Mouse (Mus musculus): ENCODE results near the gene Mgll. TPM values are rescaled to one million over a fixed set of nuclear protein-coding genes. Genes with fewer than 3 reads are reported as not detected.

The Mgll gene
- polyA plus RNA-seq, 1 experiment from 2014 or later, result 51.3 TPM

GRCm38 (mm10) chr6:88772041-88772440 lies 47.8 kb downstream of the Mgll start:
- no peak overlapping the region for H3K4me2 ChIP-seq (replicated peaks)
- 86% methylated on average over 13 of the region's 13 CpGs for WGBS
- ATAC-seq (ENCODE audit: low FRiP score) (no peak), DNase-seq (ENCODE audit: low spot score) (no peak)
- H3K4me1 ChIP-seq (replicated peaks; ENCODE audit: control insufficient read depth, insufficient read depth, low read length), result no peaks in the 10 kb centered on the region
- H3K9me3 ChIP-seq (ENCODE audit: control insufficient read depth, low read length), result no peaks in the 10 kb centered on the region
- no peaks in the 10 kb centered on the region for H3K36me3 ChIP-seq (replicated peaks; ENCODE audit: control insufficient read depth, insufficient read depth)
- H3K9ac ChIP-seq, result no peak overlapping the region
- no peak overlapping the region for H3K27ac ChIP-seq
- no peaks in the 10 kb centered on the region for H3K27me3 ChIP-seq (ENCODE audit: control insufficient read depth, insufficient read depth, low read length)
- H3K4me3 ChIP-seq (replicated peaks; ENCODE audit: low read length), result no peak overlapping the region

- no peaks in the 10 kb centered on the region for H3K36me3 ChIP-seq (replicated peaks; ENCODE audit: control insufficient read depth, insufficient read depth)
- ATAC-seq (ENCODE audit: low FRiP score), result no peak
- 86% methylated on average over 9 of the region's 9 CpGs for whole genome bisulfite sequencing
Observed at GRCm38 (mm10) chr6:88774055-88774454, 49.8 kb downstream of the Mgll start.

GRCm38 (mm10) chr6:88775267-88775666 lies 51.1 kb downstream of the Mgll start:
- ATAC-seq (ENCODE audit: low FRiP score), result no peak
- H3K9ac ChIP-seq, result no peak overlapping the region
- no peaks in the 10 kb centered on the region for H3K9me3 ChIP-seq (ENCODE audit: control insufficient read depth, low read length)
- H3K27ac ChIP-seq, result no peak overlapping the region
- 72% methylated on average over 14 of the region's 14 CpGs for WGBS
- H3K4me1 ChIP-seq (replicated peaks; ENCODE audit: control insufficient read depth, insufficient read depth, low read length), result peaks cover 5% of the 10 kb centered on the region; the same call in 1 of the 2 replicates
- H3K4me3 ChIP-seq (replicated peaks; ENCODE audit: low read length), result no peak overlapping the region
- DNase-seq (ENCODE audit: low spot score), result no peak
- H3K36me3 ChIP-seq (replicated peaks; ENCODE audit: control insufficient read depth, insufficient read depth), result no peaks in the 10 kb centered on the region
- H3K27me3 ChIP-seq (ENCODE audit: control insufficient read depth, insufficient read depth, low read length), result no peaks in the 10 kb centered on the region
- no peak overlapping the region for H3K4me2 ChIP-seq (replicated peaks)

More at GRCm38 (mm10) chr6:88774055-88774454, 49.8 kb downstream of the Mgll start:
- Histone ChIP-seq H3K27me3 (ENCODE audit: control insufficient read depth, insufficient read depth, low read length) (no peaks in the 10 kb centered on the region), H3K4me3 (replicated peaks; ENCODE audit: low read length) (no peak overlapping the region), H3K27ac (no peak overlapping the region), H3K9ac (no peak overlapping the region), H3K9me3 (ENCODE audit: control insufficient read depth, low read length) (no peaks in the 10 kb centered on the region), H3K4me2 (replicated peaks) (no peak overlapping the region), H3K4me1 (replicated peaks; ENCODE audit: control insufficient read depth, insufficient read depth, low read length) (peaks cover 5% of the 10 kb centered on the region; the same call in 1 of the 2 replicates)
- no peak for DNase-seq (ENCODE audit: low spot score)

GRCm38 (mm10) chr6:88776336-88776923 lies 52.2 kb downstream of the Mgll start:
- H3K27me3 ChIP-seq (ENCODE audit: control insufficient read depth, insufficient read depth, low read length), result no peaks in the 10 kb centered on the region
- no peak overlapping the region for H3K4me3 ChIP-seq (replicated peaks; ENCODE audit: low read length)
- no peak overlapping the region for H3K4me2 ChIP-seq (replicated peaks)
- H3K4me1 ChIP-seq (replicated peaks; ENCODE audit: control insufficient read depth, insufficient read depth, low read length), result peaks cover 5% of the 10 kb centered on the region; the same call in 1 of the 2 replicates
- H3K9me3 ChIP-seq (ENCODE audit: control insufficient read depth, low read length), result no peaks in the 10 kb centered on the region
- WGBS, result 69% methylated on average over 13 of the region's 13 CpGs
- ATAC-seq (ENCODE audit: low FRiP score), result no peak; the same call in 1 of the 2 replicates
- no peak for DNase-seq (ENCODE audit: low spot score)
- H3K36me3 ChIP-seq (replicated peaks; ENCODE audit: control insufficient read depth, insufficient read depth), result no peaks in the 10 kb centered on the region
- no peak overlapping the region for H3K27ac ChIP-seq
- H3K9ac ChIP-seq, result no peak overlapping the region

GRCm38 (mm10) chr6:88776964-88777363 lies 52.8 kb downstream of the Mgll start:
- no peak for DNase-seq (ENCODE audit: low spot score)
- Histone ChIP-seq H3K4me2 (replicated peaks) (no peak overlapping the region), H3K27ac (no peak overlapping the region), H3K4me3 (replicated peaks; ENCODE audit: low read length) (no peak overlapping the region), H3K36me3 (replicated peaks; ENCODE audit: control insufficient read depth, insufficient read depth) (no peaks in the 10 kb centered on the region), H3K27me3 (ENCODE audit: control insufficient read depth, insufficient read depth, low read length) (0 out of 2 replicates have a peak, but pooled peaks cover under 1% of the 10 kb centered on the region), H3K4me1 (replicated peaks; ENCODE audit: control insufficient read depth, insufficient read depth, low read length) (peaks cover 5% of the 10 kb centered on the region; the same call in 1 of the 2 replicates), H3K9me3 (ENCODE audit: control insufficient read depth, low read length) (no peaks in the 10 kb centered on the region), H3K9ac (no peak overlapping the region)
- no peak for ATAC-seq (ENCODE audit: low FRiP score)
- 76% methylated on average over 8 of the region's 8 CpGs for WGBS

GRCm38 (mm10) chr6:88778047-88778688 lies 54.0 kb downstream of the Mgll start:
- Histone ChIP-seq H3K9me3 (ENCODE audit: control insufficient read depth, low read length) (no peaks in the 10 kb centered on the region), H3K4me1 (replicated peaks; ENCODE audit: control insufficient read depth, insufficient read depth, low read length) (peaks cover 5% of the 10 kb centered on the region; the same call in 1 of the 2 replicates), H3K27ac (no peak overlapping the region), H3K36me3 (replicated peaks; ENCODE audit: control insufficient read depth, insufficient read depth) (no peaks in the 10 kb centered on the region), H3K4me2 (replicated peaks) (no peak overlapping the region), H3K27me3 (ENCODE audit: control insufficient read depth, insufficient read depth, low read length) (0 out of 2 replicates have a peak, but pooled peaks cover 3% of the 10 kb centered on the region), H3K4me3 (replicated peaks; ENCODE audit: low read length) (no peak overlapping the region), H3K9ac (no peak overlapping the region)
- 23% methylated on average over 8 of the region's 8 CpGs for WGBS
- no peak for DNase-seq (ENCODE audit: low spot score)
- no peak for ATAC-seq (ENCODE audit: low FRiP score)

GRCm38 (mm10) chr6:88779755-88780154 lies 55.5 kb downstream of the Mgll start:
- 0 out of 2 replicates have a peak, but pooled peaks cover 3% of the 10 kb centered on the region for H3K27me3 ChIP-seq (ENCODE audit: control insufficient read depth, insufficient read depth, low read length)
- no peak overlapping the region for H3K4me2 ChIP-seq (replicated peaks)
- H3K9ac ChIP-seq, result no peak overlapping the region
- DNase-seq (ENCODE audit: low spot score) (no peak), ATAC-seq (ENCODE audit: low FRiP score) (no peak)
- no peak overlapping the region for H3K4me3 ChIP-seq (replicated peaks; ENCODE audit: low read length)
- no peaks in the 10 kb centered on the region for H3K9me3 ChIP-seq (ENCODE audit: control insufficient read depth, low read length)
- H3K4me1 ChIP-seq (replicated peaks; ENCODE audit: control insufficient read depth, insufficient read depth, low read length), result peaks cover 5% of the 10 kb centered on the region; the same call in 1 of the 2 replicates
- 87% methylated on average over 5 of the region's 5 CpGs for WGBS
- no peaks in the 10 kb centered on the region for H3K36me3 ChIP-seq (replicated peaks; ENCODE audit: control insufficient read depth, insufficient read depth)
- no peak overlapping the region for H3K27ac ChIP-seq

GRCm38 (mm10) chr6:88781919-88782318 lies 57.7 kb downstream of the Mgll start:
- 45% methylated on average over 4 of the region's 4 CpGs for WGBS
- Histone ChIP-seq H3K9me3 (ENCODE audit: control insufficient read depth, low read length) (no peaks in the 10 kb centered on the region), H3K27me3 (ENCODE audit: control insufficient read depth, insufficient read depth, low read length) (0 out of 2 replicates have a peak, but pooled peaks cover 3% of the 10 kb centered on the region), H3K9ac (no peak overlapping the region), H3K4me3 (replicated peaks; ENCODE audit: low read length) (no peak overlapping the region), H3K27ac (no peak overlapping the region), H3K4me2 (replicated peaks) (no peak overlapping the region), H3K4me1 (replicated peaks; ENCODE audit: control insufficient read depth, insufficient read depth, low read length) (peaks cover 9% of the 10 kb centered on the region; the same call in 1 of the 2 replicates), H3K36me3 (replicated peaks; ENCODE audit: control insufficient read depth, insufficient read depth) (no peaks in the 10 kb centered on the region)
- ATAC-seq (ENCODE audit: low FRiP score), result no peak
- DNase-seq (ENCODE audit: low spot score), result no peak

- DNase-seq (ENCODE audit: low spot score), result no peak
- H3K4me2 ChIP-seq (replicated peaks), result no peak overlapping the region
- no peaks in the 10 kb centered on the region for H3K9me3 ChIP-seq (ENCODE audit: control insufficient read depth, low read length)
- no peak overlapping the region for H3K9ac ChIP-seq
- no peak overlapping the region for H3K4me3 ChIP-seq (replicated peaks; ENCODE audit: low read length)
- peaks cover 18% of the 10 kb centered on the region for H3K4me1 ChIP-seq (replicated peaks; ENCODE audit: control insufficient read depth, insufficient read depth, low read length)
- ATAC-seq (ENCODE audit: low FRiP score), result no peak
- no peaks in the 10 kb centered on the region for H3K36me3 ChIP-seq (replicated peaks; ENCODE audit: control insufficient read depth, insufficient read depth)
- H3K27ac ChIP-seq, result no peak overlapping the region
- H3K27me3 ChIP-seq (ENCODE audit: control insufficient read depth, insufficient read depth, low read length), result 0 out of 2 replicates have a peak, but pooled peaks cover 3% of the 10 kb centered on the region
- WGBS, result 53% methylated on average over 4 of the region's 4 CpGs
Observed at GRCm38 (mm10) chr6:88782981-88783397, 58.8 kb downstream of the Mgll start.
